Mouse (Mus musculus) fat pad, adult 2 months (tissue): Measurements from ENCODE around the gene Olfr123.

Experiments used
- DNase-seq: peaks from one replicate; pipeline ENCODE4 v3.0.0-alpha.2; 2011; ENCODE audit warnings: low read depth, low spot score; ENCODE audit errors: extremely low read depth

The Olfr123 gene

GRCm38 (mm10) chr17:37793229-37793628, at the start of gene Olfr123:
Gene Olfr123, plus strand, starts transcription at chr17:37793529.
- DNase-seq = no peak

GRCm38 (mm10) chr17:37768307-37768706, 25.0 kb upstream of the Olfr123 start, which contains the start of gene Olfr122:
Gene Olfr122, plus strand, starts transcription at chr17:37768607.
- DNase-seq = no peak

DNA sequence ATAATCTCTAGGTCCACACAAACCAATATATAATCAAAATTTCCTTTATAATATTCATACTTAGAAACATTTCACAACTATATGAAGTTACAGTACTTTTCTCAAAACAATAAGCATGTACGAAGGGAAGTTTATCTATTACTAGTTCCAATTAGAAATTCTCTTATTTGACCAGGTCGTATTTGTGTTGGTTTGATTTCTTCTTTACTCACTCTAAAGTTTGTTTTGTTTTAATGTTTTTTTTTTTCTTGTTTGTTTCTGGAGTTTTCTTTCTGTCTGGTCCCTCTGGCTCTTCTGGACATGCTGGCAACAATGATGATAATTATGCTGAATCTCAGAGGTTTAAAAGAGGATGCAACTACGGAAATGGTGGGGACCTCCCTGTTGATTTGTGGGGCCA, 6.3 kb downstream of the Olfr123 start, which contains the start of gene Olfr124:
Olfr124 (plus strand) TSS at position 301 of the 400 bp plus-strand sequence.
- no peak for DNase-seq

DNA sequence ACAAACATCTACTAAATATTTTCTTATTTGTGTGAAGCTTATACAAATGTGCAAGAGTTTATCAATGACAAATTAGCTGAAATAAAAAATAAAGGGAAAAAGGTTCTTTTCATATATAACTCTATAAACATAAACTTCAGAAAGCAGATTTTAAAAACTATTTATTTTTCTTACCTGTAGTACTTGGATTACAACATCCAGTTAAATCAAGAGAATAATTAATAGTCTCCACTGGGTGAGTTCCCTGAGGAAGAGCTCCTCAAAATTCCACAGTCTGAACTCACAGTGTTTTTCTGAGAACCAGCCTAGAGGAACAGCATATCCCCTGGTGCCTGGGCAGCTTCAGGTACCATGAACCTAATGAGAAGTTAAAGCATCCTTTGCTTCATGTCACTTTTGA, 39.3 kb downstream of the Olfr123 start, which contains the start of gene Olfr125:
Olfr125 (plus strand) TSS at position 301 of the 400 bp plus-strand sequence.
- no peak for DNase-seq

GRCm38 (mm10) chr17:37847183-37847582, 53.9 kb downstream of the Olfr123 start, which contains the start of gene Olfr126:
Gene Olfr126, plus strand, starts transcription at chr17:37847483.
- no peak for DNase-seq
